Mouse (Mus musculus): Measurements from ENCODE around the gene Ndufs8. TPM values are rescaled to one million over a fixed set of nuclear protein-coding genes. Genes with fewer than 3 reads are reported as not detected.

The Ndufs8 gene
- polyA plus RNA-seq, 1 experiment: 6.4 TPM

- no peak for TF ChIP-seq TAL1 (IDR thresholded peaks at IDR 0.05; ENCODE audit: low read length)
- TF ChIP-seq GATA1 (IDR thresholded peaks at IDR 0.05; ENCODE audit: low read length): no peak
- no peaks in the 10 kb centered on the region for H3K9me3 ChIP-seq (ENCODE audit: control insufficient read depth, low read length)
Observed at GRCm38 (mm10) chr19:3951461-3951860, 38.9 kb upstream of the Ndufs8 start.

DNA sequence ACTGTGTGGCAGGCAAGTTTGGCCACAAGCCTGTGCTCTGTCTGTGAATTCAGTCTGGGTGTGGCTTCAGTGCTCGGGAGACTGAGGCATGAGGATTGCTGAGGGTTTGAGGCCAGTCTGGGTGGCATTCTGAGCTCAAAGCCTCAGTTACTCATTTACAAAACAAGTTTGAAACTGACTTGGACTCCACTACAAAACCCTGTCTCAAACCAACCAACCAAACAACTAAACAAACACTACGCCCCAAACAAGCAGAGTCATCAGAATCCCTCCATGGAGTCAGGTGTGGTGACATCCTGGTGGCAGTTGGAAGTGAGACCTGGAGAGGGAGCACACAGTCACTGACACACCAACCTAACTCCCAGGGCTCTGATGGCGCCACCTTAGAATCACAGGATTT lies 37.8 kb upstream of the Ndufs8 start:
- Histone ChIP-seq H3K4me3 (replicated peaks) (no peak overlapping the region), H3K36me3 (ENCODE audit: control insufficient read depth) (no peaks in the 10 kb centered on the region), H3K27me3 (ENCODE audit: control insufficient read depth) (no peaks in the 10 kb centered on the region; the same call in 1 of the 2 replicates), H3K9me3 (ENCODE audit: control insufficient read depth, low read length) (no peaks in the 10 kb centered on the region), H3K4me1 (ENCODE audit: control insufficient read depth) (no peaks in the 10 kb centered on the region; the same call in 1 of the 2 replicates)
- TF ChIP-seq GATA1 (IDR thresholded peaks at IDR 0.05; ENCODE audit: low read length) (no peak), TAL1 (IDR thresholded peaks at IDR 0.05; ENCODE audit: low read length) (no peak)

More at GRCm38 (mm10) chr19:3951461-3951860, 38.9 kb upstream of the Ndufs8 start:
- Histone ChIP-seq H3K36me3 (ENCODE audit: control insufficient read depth) (no peaks in the 10 kb centered on the region), H3K27me3 (ENCODE audit: control insufficient read depth) (peaks cover 3% of the 10 kb centered on the region), H3K4me3 (replicated peaks) (no peak overlapping the region), H3K4me1 (ENCODE audit: control insufficient read depth) (no peaks in the 10 kb centered on the region)

- Histone ChIP-seq H3K36me3 (ENCODE audit: control insufficient read depth) (no peaks in the 10 kb centered on the region), H3K4me1 (ENCODE audit: control insufficient read depth) (peaks cover 6% of the 10 kb centered on the region), H3K27me3 (ENCODE audit: control insufficient read depth) (no peaks in the 10 kb centered on the region), H3K9me3 (ENCODE audit: control insufficient read depth, low read length) (no peaks in the 10 kb centered on the region), H3K4me3 (replicated peaks) (no peak overlapping the region)
- TF ChIP-seq TAL1 (IDR thresholded peaks at IDR 0.05; ENCODE audit: low read length) (no peak), GATA1 (IDR thresholded peaks at IDR 0.05; ENCODE audit: low read length) (no peak)
Observed at GRCm38 (mm10) chr19:3948546-3948945, 36.0 kb upstream of the Ndufs8 start.

GRCm38 (mm10) chr19:3947813-3948212 lies 35.2 kb upstream of the Ndufs8 start:
- no peaks in the 10 kb centered on the region for H3K27me3 ChIP-seq (ENCODE audit: control insufficient read depth)
- H3K4me1 ChIP-seq (ENCODE audit: control insufficient read depth): peaks cover 13% of the 10 kb centered on the region
- no peak for TF ChIP-seq GATA1 (IDR thresholded peaks at IDR 0.05; ENCODE audit: low read length)
- no peak for TF ChIP-seq TAL1 (IDR thresholded peaks at IDR 0.05; ENCODE audit: low read length)
- H3K9me3 ChIP-seq (ENCODE audit: control insufficient read depth, low read length): no peaks in the 10 kb centered on the region
- H3K4me3 ChIP-seq (replicated peaks): no peak overlapping the region
- H3K36me3 ChIP-seq (ENCODE audit: control insufficient read depth): no peaks in the 10 kb centered on the region

GRCm38 (mm10) chr19:3946715-3947114 lies 34.1 kb upstream of the Ndufs8 start:
- TF ChIP-seq GATA1 (IDR thresholded peaks at IDR 0.05; ENCODE audit: low read length) (no peak), TAL1 (IDR thresholded peaks at IDR 0.05; ENCODE audit: low read length) (no peak)
- peaks cover 20% of the 10 kb centered on the region for H3K4me1 ChIP-seq (ENCODE audit: control insufficient read depth)
- no peaks in the 10 kb centered on the region for H3K9me3 ChIP-seq (ENCODE audit: control insufficient read depth, low read length)
- H3K36me3 ChIP-seq (ENCODE audit: control insufficient read depth): no peaks in the 10 kb centered on the region
- H3K27me3 ChIP-seq (ENCODE audit: control insufficient read depth): no peaks in the 10 kb centered on the region
- no peak overlapping the region for H3K4me3 ChIP-seq (replicated peaks)

GRCm38 (mm10) chr19:3945872-3946564 lies 33.4 kb upstream of the Ndufs8 start:
- H3K9me3 ChIP-seq (ENCODE audit: control insufficient read depth, low read length): no peaks in the 10 kb centered on the region

GRCm38 (mm10) chr19:3942986-3943735 lies 30.6 kb upstream of the Ndufs8 start:
- Histone ChIP-seq H3K9me3 (ENCODE audit: control insufficient read depth, low read length) (no peaks in the 10 kb centered on the region), H3K4me1 (ENCODE audit: control insufficient read depth) (peaks cover 20% of the 10 kb centered on the region), H3K36me3 (ENCODE audit: control insufficient read depth) (no peaks in the 10 kb centered on the region), H3K4me3 (replicated peaks) (peak overlapping the region; percentile 46), H3K27me3 (ENCODE audit: control insufficient read depth) (no peaks in the 10 kb centered on the region)
- TF ChIP-seq TAL1 (IDR thresholded peaks at IDR 0.05; ENCODE audit: low read length): no peak
- no peak for TF ChIP-seq GATA1 (IDR thresholded peaks at IDR 0.05; ENCODE audit: low read length)

More at GRCm38 (mm10) chr19:3945872-3946564, 33.4 kb upstream of the Ndufs8 start:
- Histone ChIP-seq H3K4me1 (ENCODE audit: control insufficient read depth) (peaks cover 20% of the 10 kb centered on the region), H3K36me3 (ENCODE audit: control insufficient read depth) (no peaks in the 10 kb centered on the region), H3K27me3 (ENCODE audit: control insufficient read depth) (no peaks in the 10 kb centered on the region), H3K4me3 (replicated peaks) (no peak overlapping the region)
- TF ChIP-seq TAL1 (IDR thresholded peaks at IDR 0.05; ENCODE audit: low read length): no peak
- no peak for TF ChIP-seq GATA1 (IDR thresholded peaks at IDR 0.05; ENCODE audit: low read length)

DNA sequence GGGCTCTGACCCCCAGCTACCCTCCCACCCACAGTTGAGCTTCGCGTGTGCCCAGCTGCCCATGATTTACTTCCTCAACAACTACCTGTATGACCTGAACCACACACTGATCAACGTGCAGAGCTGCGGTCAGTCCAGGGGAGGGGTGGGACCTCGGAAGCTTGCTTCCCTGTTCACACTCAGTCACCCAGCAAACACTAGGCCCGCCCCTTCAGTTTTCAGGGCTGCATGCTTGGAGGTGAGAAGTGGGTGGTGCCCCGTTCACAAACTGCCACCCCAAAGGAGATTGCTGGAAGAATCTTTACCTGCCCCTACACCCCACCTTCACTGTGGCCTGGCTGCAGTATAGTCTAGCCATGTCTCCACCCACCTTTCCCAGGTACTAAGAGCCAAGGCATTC lies 29.7 kb upstream of the Ndufs8 start:
- no peak overlapping the region for H3K4me3 ChIP-seq (replicated peaks)
- H3K4me1 ChIP-seq (ENCODE audit: control insufficient read depth): peaks cover 20% of the 10 kb centered on the region
- H3K9me3 ChIP-seq (ENCODE audit: control insufficient read depth, low read length): no peaks in the 10 kb centered on the region
- H3K27me3 ChIP-seq (ENCODE audit: control insufficient read depth): peaks cover 3% of the 10 kb centered on the region; the same call in 1 of the 2 replicates
- TF ChIP-seq GATA1 (IDR thresholded peaks at IDR 0.05; ENCODE audit: low read length): no peak
- no peak for TF ChIP-seq TAL1 (IDR thresholded peaks at IDR 0.05; ENCODE audit: low read length)
- no peaks in the 10 kb centered on the region for H3K36me3 ChIP-seq (ENCODE audit: control insufficient read depth)

All from erythroblast, embryonic 14.5 days (primary cell).